Mouse (Mus musculus) adipocyte (in vitro differentiated cells): ENCODE data around the gene Tmem165.

Source experiments
- DNase-seq: peaks from one replicate; pipeline ENCODE4 v3.0.0-alpha.2; 2016; ENCODE audit warnings: low spot score

The Tmem165 gene

GRCm38 (mm10) chr5:76183750-76184261, at the start of gene Tmem165:
TSS of gene Tmem165 (plus strand) at chr5:76183880.
- peak; percentile 93 for DNase-seq

GRCm38 (mm10) chr5:76135644-76136043, 48.0 kb upstream of the Tmem165 start:
- DNase-seq = peak; percentile 72

- DNase-seq = peak; percentile 65
Observed at GRCm38 (mm10) chr5:76136271-76136670, 47.4 kb upstream of the Tmem165 start.

- no peak for DNase-seq
Observed at GRCm38 (mm10) chr5:76137586-76137985, 46.1 kb upstream of the Tmem165 start.

GRCm38 (mm10) chr5:76138071-76138470, 45.6 kb upstream of the Tmem165 start:
- no peak for DNase-seq

GRCm38 (mm10) chr5:76138512-76138911, 45.2 kb upstream of the Tmem165 start:
- DNase-seq = no peak

- no peak for DNase-seq
Observed at GRCm38 (mm10) chr5:76139171-76139671, 44.5 kb upstream of the Tmem165 start.

GRCm38 (mm10) chr5:76139808-76140729, 43.6 kb upstream of the Tmem165 start, which contains the start of gene Srd5a3:
TSS of gene Srd5a3 (plus strand) at chr5:76140271.
- peak; percentile 96 for DNase-seq

GRCm38 (mm10) chr5:76140730-76141066, 43.0 kb upstream of the Tmem165 start:
- no peak for DNase-seq

GRCm38 (mm10) chr5:76143356-76143755, 40.3 kb upstream of the Tmem165 start:
- DNase-seq = peak; percentile 75

- DNase-seq = no peak
Observed at GRCm38 (mm10) chr5:76146401-76146800, 37.3 kb upstream of the Tmem165 start.

GRCm38 (mm10) chr5:76149436-76149835, 34.2 kb upstream of the Tmem165 start:
- no peak for DNase-seq

- no peak for DNase-seq
Observed at GRCm38 (mm10) chr5:76152956-76153355, 30.7 kb upstream of the Tmem165 start.

GRCm38 (mm10) chr5:76153430-76153829, 30.2 kb upstream of the Tmem165 start:
- no peak for DNase-seq

- DNase-seq = no peak
Observed at GRCm38 (mm10) chr5:76154434-76155165, 29.1 kb upstream of the Tmem165 start.

GRCm38 (mm10) chr5:76159555-76159954, 24.1 kb upstream of the Tmem165 start:
- DNase-seq = no peak

- no peak for DNase-seq
Observed at GRCm38 (mm10) chr5:76160086-76160485, 23.6 kb upstream of the Tmem165 start.

- no peak for DNase-seq
Observed at GRCm38 (mm10) chr5:76161491-76161890, 22.2 kb upstream of the Tmem165 start.

- no peak for DNase-seq
Observed at GRCm38 (mm10) chr5:76162926-76163325, 20.8 kb upstream of the Tmem165 start.

GRCm38 (mm10) chr5:76163828-76164390, 19.8 kb upstream of the Tmem165 start:
- DNase-seq = no peak

- DNase-seq = no peak
Observed at GRCm38 (mm10) chr5:76164827-76165226, 18.9 kb upstream of the Tmem165 start.

GRCm38 (mm10) chr5:76170522-76170921, 13.2 kb upstream of the Tmem165 start:
- DNase-seq = no peak
